Mouse (Mus musculus): ENCODE data around the gene Gm47996. TPM values are rescaled to one million over a fixed set of nuclear protein-coding genes. Genes with fewer than 3 reads are reported as not detected.
"Not testable (repeated sequence)": the region's sequence is repeated elsewhere in the genome, so short reads cannot be mapped to it uniquely, and the experiment has no call there.

Gene Gm47996
- total and polyA plus RNA-seq, 3 experiments: not detected

DNA sequence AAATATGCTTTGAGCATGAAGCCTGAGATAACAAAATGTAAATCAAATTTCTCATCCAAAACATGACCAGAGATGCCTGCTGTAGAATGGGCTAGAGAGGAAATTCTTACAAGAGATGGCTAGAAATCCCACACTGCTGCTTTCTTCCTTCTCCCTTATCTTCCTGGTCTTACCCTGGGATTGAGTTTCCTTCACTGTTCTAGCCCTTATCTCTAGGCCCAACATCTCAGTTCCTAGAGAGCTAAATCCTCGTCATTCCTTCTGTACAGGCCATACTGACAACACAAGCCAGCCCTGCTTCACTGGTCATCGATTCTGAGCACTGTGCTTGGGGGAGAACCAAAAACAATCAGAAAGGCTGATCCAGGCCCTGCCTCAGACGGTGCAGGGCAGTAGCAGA lies 13.2 kb upstream of the Gm47996 start:
- H3K9me3 ChIP-seq (replicated peaks; ENCODE audit: insufficient read depth, low read length); H3K36me3 ChIP-seq (ENCODE audit: control insufficient read depth in 1 of 2, insufficient read depth in 2 of 2, low read length in 2 of 2); H3K27ac ChIP-seq (ENCODE audit: control insufficient read depth, low read depth, low read length); H3K27me3 ChIP-seq (ENCODE audit: control insufficient read depth in 1 of 2, insufficient read depth in 2 of 2, low read length in 2 of 2); H3K4me3 ChIP-seq (ENCODE audit: control insufficient read depth in 1 of 2, insufficient read depth in 1 of 2, low read depth in 2 of 2, low read length in 2 of 2); H3K9ac ChIP-seq (ENCODE audit: control insufficient read depth, low read depth, low read length, poor library complexity, severe bottlenecking); H3K79me2 ChIP-seq (ENCODE audit: control insufficient read depth, insufficient read depth, low read length, poor library complexity); DNase-seq (ENCODE audit: low read depth, low spot score); H3K4me1 ChIP-seq (ENCODE audit: control insufficient read depth in 1 of 2, insufficient read depth in 2 of 2, low read length in 2 of 2): not testable (repeated sequence)

DNA sequence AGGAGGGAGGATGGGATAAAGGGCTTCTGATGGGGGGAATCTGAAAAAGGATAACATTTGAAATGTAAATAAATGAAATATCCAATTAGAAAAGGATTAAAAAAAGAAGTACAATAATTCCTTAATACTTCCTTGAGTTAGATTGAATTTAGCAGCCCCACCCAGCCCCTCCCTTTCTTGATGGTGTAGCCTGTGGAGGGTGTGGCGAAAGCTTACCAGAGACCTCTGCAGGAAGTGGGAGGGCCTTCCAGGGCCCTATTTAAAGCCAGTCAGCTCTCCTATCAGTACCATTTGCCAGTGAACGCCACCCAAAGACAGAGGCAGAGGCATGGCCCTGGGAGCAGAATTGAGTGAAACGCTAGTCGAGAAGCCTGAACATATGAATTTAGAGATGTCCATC lies 11.8 kb upstream of the Gm47996 start, which contains the start of gene Gm47995:
Gene Gm47995 (plus strand): TSS at position 329 of the 400 bp plus-strand sequence.
- H3K9me3 ChIP-seq (replicated peaks; ENCODE audit: insufficient read depth, low read length); H3K4me3 ChIP-seq (ENCODE audit: control insufficient read depth in 1 of 2, insufficient read depth in 1 of 2, low read depth in 2 of 2, low read length in 2 of 2); H3K27ac ChIP-seq (ENCODE audit: control insufficient read depth, low read depth, low read length); H3K4me1 ChIP-seq (ENCODE audit: control insufficient read depth in 1 of 2, insufficient read depth in 2 of 2, low read length in 2 of 2); H3K36me3 ChIP-seq (ENCODE audit: control insufficient read depth in 1 of 2, insufficient read depth in 2 of 2, low read length in 2 of 2); H3K9ac ChIP-seq (ENCODE audit: control insufficient read depth, low read depth, low read length, poor library complexity, severe bottlenecking); H3K79me2 ChIP-seq (ENCODE audit: control insufficient read depth, insufficient read depth, low read length, poor library complexity); H3K27me3 ChIP-seq (ENCODE audit: control insufficient read depth in 1 of 2, insufficient read depth in 2 of 2, low read length in 2 of 2): not testable (repeated sequence)
- peak; percentile 81 for DNase-seq (ENCODE audit: low read depth, low spot score)
- peak; percentile 64; the same call in 1 of the 2 replicates for TF ChIP-seq TBP (IDR thresholded peaks at IDR 0.05; ENCODE audit: low read depth, low read length)

DNA sequence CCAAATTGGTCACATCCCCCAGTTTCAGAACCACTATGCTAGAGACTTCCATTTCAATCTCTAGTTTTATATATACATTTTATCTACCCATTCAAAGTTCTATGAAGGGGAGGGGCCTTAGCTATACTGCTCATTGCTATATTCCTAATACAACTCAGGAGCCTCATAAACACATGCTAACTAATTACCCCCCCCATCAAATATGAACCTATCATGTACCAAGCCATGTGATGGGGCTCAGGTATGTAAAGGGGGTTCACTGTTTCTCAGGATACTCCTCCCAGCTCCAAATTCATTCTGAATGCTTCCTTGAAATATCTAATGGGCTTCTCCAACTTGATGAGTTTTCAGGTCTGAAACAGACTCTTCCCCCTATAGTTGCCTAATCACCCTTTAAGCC lies 9.3 kb upstream of the Gm47996 start:
- not testable (repeated sequence) for H3K27me3 ChIP-seq (ENCODE audit: control insufficient read depth in 1 of 2, insufficient read depth in 2 of 2, low read length in 2 of 2); H3K27ac ChIP-seq (ENCODE audit: control insufficient read depth, low read depth, low read length); DNase-seq (ENCODE audit: low read depth, low spot score); H3K9me3 ChIP-seq (replicated peaks; ENCODE audit: insufficient read depth, low read length); H3K4me1 ChIP-seq (ENCODE audit: control insufficient read depth in 1 of 2, insufficient read depth in 2 of 2, low read length in 2 of 2); H3K4me3 ChIP-seq (ENCODE audit: control insufficient read depth in 1 of 2, insufficient read depth in 1 of 2, low read depth in 2 of 2, low read length in 2 of 2); H3K79me2 ChIP-seq (ENCODE audit: control insufficient read depth, insufficient read depth, low read length, poor library complexity); H3K9ac ChIP-seq (ENCODE audit: control insufficient read depth, low read depth, low read length, poor library complexity, severe bottlenecking); H3K36me3 ChIP-seq (ENCODE audit: control insufficient read depth in 1 of 2, insufficient read depth in 2 of 2, low read length in 2 of 2)

DNA sequence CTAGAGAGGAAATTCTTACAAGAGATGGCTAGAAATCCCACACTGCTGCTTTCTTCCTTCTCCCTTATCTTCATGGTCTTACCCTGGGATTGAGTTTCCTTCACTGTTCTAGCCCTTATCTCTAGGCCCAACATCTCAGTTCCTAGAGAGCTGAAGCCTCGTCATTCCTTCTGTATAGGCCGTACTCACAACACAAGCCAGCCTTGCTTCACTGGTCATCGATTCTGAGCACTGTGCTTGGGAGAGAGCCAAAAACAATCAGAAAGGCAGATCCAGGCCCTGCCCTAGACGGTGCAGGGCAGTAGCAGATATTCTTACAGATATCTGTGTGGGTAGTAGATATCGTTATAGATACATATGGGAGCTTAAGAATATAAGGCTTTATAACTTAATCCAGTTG lies 7.2 kb upstream of the Gm47996 start:
- H3K4me1 ChIP-seq (ENCODE audit: control insufficient read depth in 1 of 2, insufficient read depth in 2 of 2, low read length in 2 of 2); H3K27ac ChIP-seq (ENCODE audit: control insufficient read depth, low read depth, low read length); H3K36me3 ChIP-seq (ENCODE audit: control insufficient read depth in 1 of 2, insufficient read depth in 2 of 2, low read length in 2 of 2); H3K9ac ChIP-seq (ENCODE audit: control insufficient read depth, low read depth, low read length, poor library complexity, severe bottlenecking); H3K9me3 ChIP-seq (replicated peaks; ENCODE audit: insufficient read depth, low read length); H3K27me3 ChIP-seq (ENCODE audit: control insufficient read depth in 1 of 2, insufficient read depth in 2 of 2, low read length in 2 of 2); H3K4me3 ChIP-seq (ENCODE audit: control insufficient read depth in 1 of 2, insufficient read depth in 1 of 2, low read depth in 2 of 2, low read length in 2 of 2); DNase-seq (ENCODE audit: low read depth, low spot score); H3K79me2 ChIP-seq (ENCODE audit: control insufficient read depth, insufficient read depth, low read length, poor library complexity): not testable (repeated sequence)

DNA sequence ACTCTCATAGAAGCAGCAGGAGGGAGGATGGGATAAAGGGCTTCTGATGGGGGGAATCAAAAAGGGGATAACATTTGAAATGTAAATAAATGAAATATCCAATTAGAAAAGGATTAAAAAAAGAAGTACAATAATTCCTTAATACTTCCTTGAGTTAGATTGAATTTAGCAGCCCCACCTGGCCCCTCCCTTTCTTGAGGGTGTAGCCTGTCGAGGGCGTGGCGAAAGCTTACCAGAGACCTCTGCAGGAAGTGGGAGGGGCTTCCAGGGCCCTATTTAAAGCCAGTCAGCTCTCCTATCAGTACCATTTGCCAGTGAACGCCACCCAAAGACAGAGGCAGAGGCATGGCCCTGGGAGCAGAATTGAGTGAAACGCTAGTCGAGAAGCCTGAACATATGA lies 6.1 kb upstream of the Gm47996 start, which contains the start of gene 3110040M04Rik:
Gene 3110040M04Rik (plus strand): TSS at position 304 of the 400 bp plus-strand sequence.
- not testable (repeated sequence) for DNase-seq (ENCODE audit: low read depth, low spot score); H3K9me3 ChIP-seq (replicated peaks; ENCODE audit: insufficient read depth, low read length); H3K27ac ChIP-seq (ENCODE audit: control insufficient read depth, low read depth, low read length); H3K79me2 ChIP-seq (ENCODE audit: control insufficient read depth, insufficient read depth, low read length, poor library complexity); H3K27me3 ChIP-seq (ENCODE audit: control insufficient read depth in 1 of 2, insufficient read depth in 2 of 2, low read length in 2 of 2); H3K36me3 ChIP-seq (ENCODE audit: control insufficient read depth in 1 of 2, insufficient read depth in 2 of 2, low read length in 2 of 2); H3K4me1 ChIP-seq (ENCODE audit: control insufficient read depth in 1 of 2, insufficient read depth in 2 of 2, low read length in 2 of 2); H3K9ac ChIP-seq (ENCODE audit: control insufficient read depth, low read depth, low read length, poor library complexity, severe bottlenecking); H3K4me3 ChIP-seq (ENCODE audit: control insufficient read depth in 1 of 2, insufficient read depth in 1 of 2, low read depth in 2 of 2, low read length in 2 of 2)

DNA sequence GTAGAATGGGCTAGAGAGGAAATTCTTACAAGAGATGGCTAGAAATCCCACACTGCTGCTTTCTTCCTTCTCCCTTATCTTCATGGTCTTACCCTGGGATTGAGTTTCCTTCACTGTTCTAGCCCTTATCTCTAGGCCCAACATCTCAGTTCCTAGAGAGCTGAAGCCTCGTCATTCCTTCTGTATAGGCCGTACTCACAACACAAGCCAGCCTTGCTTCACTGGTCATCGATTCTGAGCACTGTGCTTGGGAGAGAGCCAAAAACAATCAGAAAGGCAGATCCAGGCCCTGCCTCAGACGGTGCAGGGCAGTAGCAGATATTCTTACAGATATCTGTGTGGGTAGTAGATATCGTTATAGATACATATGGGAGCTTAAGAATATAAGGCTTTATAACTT lies 1.4 kb upstream of the Gm47996 start:
- not testable (repeated sequence) for H3K27me3 ChIP-seq (ENCODE audit: control insufficient read depth in 1 of 2, insufficient read depth in 2 of 2, low read length in 2 of 2); H3K27ac ChIP-seq (ENCODE audit: control insufficient read depth, low read depth, low read length); H3K9me3 ChIP-seq (replicated peaks; ENCODE audit: insufficient read depth, low read length); DNase-seq (ENCODE audit: low read depth, low spot score); H3K4me3 ChIP-seq (ENCODE audit: control insufficient read depth in 1 of 2, insufficient read depth in 1 of 2, low read depth in 2 of 2, low read length in 2 of 2); H3K9ac ChIP-seq (ENCODE audit: control insufficient read depth, low read depth, low read length, poor library complexity, severe bottlenecking); H3K4me1 ChIP-seq (ENCODE audit: control insufficient read depth in 1 of 2, insufficient read depth in 2 of 2, low read length in 2 of 2); H3K79me2 ChIP-seq (ENCODE audit: control insufficient read depth, insufficient read depth, low read length, poor library complexity); H3K36me3 ChIP-seq (ENCODE audit: control insufficient read depth in 1 of 2, insufficient read depth in 2 of 2, low read length in 2 of 2)

Data from MEL (cell line).